Mouse (Mus musculus): ENCODE data around the gene Nfe2l1. TPM values are rescaled to one million over a fixed set of nuclear protein-coding genes. Genes with fewer than 3 reads are reported as not detected.
"Not testable (repeated sequence)": the region's sequence is repeated elsewhere in the genome, so short reads cannot be mapped to it uniquely, and the experiment has no call there.

The Nfe2l1 gene
- total RNA-seq, 2 experiments from 2014 or later: 458 to 487 TPM

- no peak for DNase-seq
Observed at GRCm38 (mm10) chr11:96818128-96818710, 11.5 kb downstream of the Nfe2l1 start.

GRCm38 (mm10) chr11:96816979-96817378, 12.8 kb downstream of the Nfe2l1 start:
- DNase-seq: no peak

GRCm38 (mm10) chr11:96816494-96816893, 13.3 kb downstream of the Nfe2l1 start:
- DNase-seq: no peak

GRCm38 (mm10) chr11:96815895-96816294, 13.9 kb downstream of the Nfe2l1 start:
- no peak for DNase-seq

- DNase-seq: no peak
Observed at GRCm38 (mm10) chr11:96814443-96814842, 15.3 kb downstream of the Nfe2l1 start.

- no peak for DNase-seq
Observed at GRCm38 (mm10) chr11:96813920-96814319, 15.8 kb downstream of the Nfe2l1 start.

- no peak for DNase-seq
Observed at GRCm38 (mm10) chr11:96813455-96813854, 16.3 kb downstream of the Nfe2l1 start.

- not testable (repeated sequence) for DNase-seq
Observed at GRCm38 (mm10) chr11:96811188-96811587, 18.6 kb downstream of the Nfe2l1 start.

GRCm38 (mm10) chr11:96809562-96810235, 20.1 kb downstream of the Nfe2l1 start:
- DNase-seq: no peak

- DNase-seq: no peak
Observed at GRCm38 (mm10) chr11:96808066-96808465, 21.7 kb downstream of the Nfe2l1 start.

- DNase-seq: no peak
Observed at GRCm38 (mm10) chr11:96805606-96806005, 24.2 kb downstream of the Nfe2l1 start.

GRCm38 (mm10) chr11:96799511-96799910, 30.3 kb downstream of the Nfe2l1 start:
- DNase-seq: no peak

GRCm38 (mm10) chr11:96796586-96796985, 33.2 kb downstream of the Nfe2l1 start:
- no peak for DNase-seq

- no peak for DNase-seq
Observed at GRCm38 (mm10) chr11:96796081-96796480, 33.7 kb downstream of the Nfe2l1 start.

- no peak for DNase-seq
Observed at GRCm38 (mm10) chr11:96795491-96795890, 34.3 kb downstream of the Nfe2l1 start.

GRCm38 (mm10) chr11:96790681-96791080, 39.1 kb downstream of the Nfe2l1 start:
- no peak for DNase-seq

- DNase-seq: no peak
Observed at GRCm38 (mm10) chr11:96789990-96790389, 39.8 kb downstream of the Nfe2l1 start.

- DNase-seq: peak; percentile 94 to 95
Observed at GRCm38 (mm10) chr11:96788871-96789795, 40.6 kb downstream of the Nfe2l1 start, which contains the start of gene Cbx1. Gene Cbx1 (plus strand): TSS chr11:96789127.

GRCm38 (mm10) chr11:96786731-96787450, 42.9 kb downstream of the Nfe2l1 start:
- DNase-seq: no peak

GRCm38 (mm10) chr11:96784847-96785246, 44.9 kb downstream of the Nfe2l1 start:
- peak; percentile 50 to 81 for DNase-seq

- DNase-seq: no peak
Observed at GRCm38 (mm10) chr11:96781425-96781824, 48.3 kb downstream of the Nfe2l1 start.

- no peak for DNase-seq
Observed at GRCm38 (mm10) chr11:96780306-96780705, 49.5 kb downstream of the Nfe2l1 start.
